Mouse (Mus musculus): ENCODE measurements at regions not wholly inside any gene's neighbourhood (a gene's known extent, or its start where the extent isn't known, plus 50 kb on each side); places are given as distances from the start of the nearest gene placed in this dataset.

- no peak for TF ChIP-seq ZKSCAN1 (IDR thresholded peaks at IDR 0.05; ENCODE audit: low read depth, low read length)
Measured at GRCm38 (mm10) chr1:130299069-130299468, 123.7 kb downstream of the Cd55b start (continued).

GRCm38 (mm10) chr1:130298636-130299035, 124.2 kb downstream of the Cd55b start:
- Histone ChIP-seq H3K27me3 (ENCODE audit: control insufficient read depth in 1 of 2, insufficient read depth in 2 of 2, low read length in 2 of 2) (no peaks in the 10 kb centered on the region), H3K9ac (ENCODE audit: control insufficient read depth, low read depth, low read length, poor library complexity, severe bottlenecking) (peak overlapping the region; percentile 10; the same call in 1 of the 2 replicates), H3K36me3 (ENCODE audit: control insufficient read depth in 1 of 2, insufficient read depth in 2 of 2, low read length in 2 of 2) (peaks cover 0 to 40% of the 10 kb centered on the region in 2 experiments; a peak in 2 of 4 replicates), H3K4me1 (ENCODE audit: control insufficient read depth in 1 of 2, insufficient read depth in 2 of 2, low read length in 2 of 2) (peaks cover 20 to 25% of the 10 kb centered on the region in 2 experiments), H3K4me3 (ENCODE audit: control insufficient read depth in 1 of 2, insufficient read depth in 1 of 2, low read depth in 2 of 2, low read length in 2 of 2) (no peak overlapping the region; a peak in 1 of 4 replicates), H3K9me3 (replicated peaks; ENCODE audit: insufficient read depth, low read length) (no peaks in the 10 kb centered on the region), H3K27ac (ENCODE audit: control insufficient read depth, low read depth, low read length) (peak overlapping the region; percentile 72), H3K79me2 (ENCODE audit: control insufficient read depth, insufficient read depth, low read length, poor library complexity) (0 out of 2 replicates have a peak, but pooled peaks cover 2% of the 10 kb centered on the region)
- DNase-seq (ENCODE audit: low read depth, low spot score): no peak
- TF ChIP-seq MYC (IDR thresholded peaks at IDR 0.05; ENCODE audit: low read depth, low read length) (no peak), CHD1 (IDR thresholded peaks at IDR 0.05; ENCODE audit: low read depth, low read length) (0 out of 2 replicates have a peak, but pooled peaks have one; percentile 62)

GRCm38 (mm10) chr1:130297471-130297870, 125.3 kb downstream of the Cd55b start:
- H3K27ac ChIP-seq (ENCODE audit: control insufficient read depth, low read depth, low read length): no peak overlapping the region
- peaks cover 20 to 25% of the 10 kb centered on the region in 2 experiments for H3K4me1 ChIP-seq (ENCODE audit: control insufficient read depth in 1 of 2, insufficient read depth in 2 of 2, low read length in 2 of 2)
- no peaks in the 10 kb centered on the region for H3K27me3 ChIP-seq (ENCODE audit: control insufficient read depth in 1 of 2, insufficient read depth in 2 of 2, low read length in 2 of 2)
- no peak overlapping the region for H3K4me3 ChIP-seq (ENCODE audit: control insufficient read depth in 1 of 2, insufficient read depth in 1 of 2, low read depth in 2 of 2, low read length in 2 of 2)
- no peaks in the 10 kb centered on the region for H3K9me3 ChIP-seq (replicated peaks; ENCODE audit: insufficient read depth, low read length)
- H3K9ac ChIP-seq (ENCODE audit: control insufficient read depth, low read depth, low read length, poor library complexity, severe bottlenecking): no peak overlapping the region
- TF ChIP-seq RCOR1 (IDR thresholded peaks at IDR 0.05; ENCODE audit: low read depth, low read length) (peak; percentile 21; the same call in 1 of the 2 replicates), ZC3H11A (IDR thresholded peaks at IDR 0.05; ENCODE audit: low read depth, low read length) (no peak)
- H3K79me2 ChIP-seq (ENCODE audit: control insufficient read depth, insufficient read depth, low read length, poor library complexity): 0 out of 2 replicates have a peak, but pooled peaks cover 2% of the 10 kb centered on the region
- peaks cover 0 to 40% of the 10 kb centered on the region in 2 experiments; a peak in 2 of 4 replicates for H3K36me3 ChIP-seq (ENCODE audit: control insufficient read depth in 1 of 2, insufficient read depth in 2 of 2, low read length in 2 of 2)
- peak; percentile 55 for DNase-seq (ENCODE audit: low read depth, low spot score)

GRCm38 (mm10) chr1:130285882-130286281, 136.9 kb downstream of the Cd55b start:
- no peaks in the 10 kb centered on the region for H3K79me2 ChIP-seq (ENCODE audit: control insufficient read depth, insufficient read depth, low read length, poor library complexity)

More at GRCm38 (mm10) chr1:130285882-130286281, 136.9 kb downstream of the Cd55b start:
- TF ChIP-seq MAZ (IDR thresholded peaks at IDR 0.05; ENCODE audit: low read depth, low read length) (no peak), TBP (IDR thresholded peaks at IDR 0.05; ENCODE audit: low read depth, low read length) (no peak), JUND (IDR thresholded peaks at IDR 0.05; ENCODE audit: low read depth, low read length) (no peak), TCF12 (IDR thresholded peaks at IDR 0.05; ENCODE audit: low read depth, low read length) (no peak), ETS1 (IDR thresholded peaks at IDR 0.05; ENCODE audit: low read depth, low read length) (no peak), BHLHE40 (IDR thresholded peaks at IDR 0.05; ENCODE audit: borderline replicate concordance, low read depth, low read length) (no peak), ZMIZ1 (IDR thresholded peaks at IDR 0.05; ENCODE audit: low read depth, low read length) (no peak), ZC3H11A (IDR thresholded peaks at IDR 0.05; ENCODE audit: low read depth, low read length) (no peak), CHD2 (IDR thresholded peaks at IDR 0.05; ENCODE audit: low read length) (no peak), ZKSCAN1 (IDR thresholded peaks at IDR 0.05; ENCODE audit: low read depth, low read length) (no peak), CHD1 (IDR thresholded peaks at IDR 0.05; ENCODE audit: low read depth, low read length) (no peak), RCOR1 (IDR thresholded peaks at IDR 0.05; ENCODE audit: low read depth, low read length) (no peak), UBTF (IDR thresholded peaks at IDR 0.05; ENCODE audit: borderline replicate concordance, insufficient read depth, low read depth, low read length) (no peak), SIN3A (IDR thresholded peaks at IDR 0.05; ENCODE audit: low read length) (no peak), E2F4 (IDR thresholded peaks at IDR 0.05; ENCODE audit: borderline replicate concordance, low read depth, low read length) (no peak), CTCF (IDR thresholded peaks at IDR 0.05 in 2 of 3, conservative IDR thresholded peaks at IDR 0.05 in 1 of 3; ENCODE audit: control insufficient read depth in 1 of 3, insufficient read depth in 1 of 3, low read depth in 2 of 3, low read length in 3 of 3, poor library complexity in 1 of 3, severe bottlenecking in 1 of 3) (no peak), MAX (IDR thresholded peaks at IDR 0.05; ENCODE audit: low read length) (no peak), KAT2A (conservative IDR thresholded peaks at IDR 0.05; ENCODE audit: low read depth, low read length) (no peak)
- no peaks in the 10 kb centered on the region for H3K27me3 ChIP-seq (ENCODE audit: control insufficient read depth in 1 of 2, insufficient read depth in 2 of 2, low read length in 2 of 2)
- no peak overlapping the region for H3K9ac ChIP-seq (ENCODE audit: control insufficient read depth, low read depth, low read length, poor library complexity, severe bottlenecking)
- peaks cover 11% of the 10 kb centered on the region in 2 experiments for H3K4me1 ChIP-seq (ENCODE audit: control insufficient read depth in 1 of 2, insufficient read depth in 2 of 2, low read length in 2 of 2)
- H3K9me3 ChIP-seq (replicated peaks; ENCODE audit: insufficient read depth, low read length): no peaks in the 10 kb centered on the region
- no peak overlapping the region for H3K4me3 ChIP-seq (ENCODE audit: control insufficient read depth in 1 of 2, insufficient read depth in 1 of 2, low read depth in 2 of 2, low read length in 2 of 2)
- H3K36me3 ChIP-seq (ENCODE audit: control insufficient read depth in 1 of 2, insufficient read depth in 2 of 2, low read length in 2 of 2): peaks cover 0 to 20% of the 10 kb centered on the region in 2 experiments; a peak in 2 of 4 replicates
- DNase-seq (ENCODE audit: low read depth, low spot score): no peak
- H3K27ac ChIP-seq (ENCODE audit: control insufficient read depth, low read depth, low read length): no peak overlapping the region

Data from MEL (cell line).